Mouse (Mus musculus): ENCODE results near the gene Calm2.

GRCm38 (mm10) chr17:87495504-87495903 lies 48.8 kb upstream of the Calm2 start:
- TF ChIP-seq CTCF (IDR thresholded peaks at IDR 0.05; ENCODE audit: insufficient read depth, low read depth, low read length): no peak
- no peak for TF ChIP-seq POLR2A (IDR thresholded peaks at IDR 0.05; ENCODE audit: insufficient read depth, low read depth, low read length)
